Mouse (Mus musculus): ENCODE results near the gene D2hgdh. TPM values are rescaled to one million over a fixed set of nuclear protein-coding genes. Genes with fewer than 3 reads are reported as not detected.
"Not testable (repeated sequence)": the region's sequence is repeated elsewhere in the genome, so short reads cannot be mapped to it uniquely, and the experiment has no call there.

Gene D2hgdh
- polyA plus RNA-seq, 1 experiment from 2014 or later, result 5.8 TPM

DNA sequence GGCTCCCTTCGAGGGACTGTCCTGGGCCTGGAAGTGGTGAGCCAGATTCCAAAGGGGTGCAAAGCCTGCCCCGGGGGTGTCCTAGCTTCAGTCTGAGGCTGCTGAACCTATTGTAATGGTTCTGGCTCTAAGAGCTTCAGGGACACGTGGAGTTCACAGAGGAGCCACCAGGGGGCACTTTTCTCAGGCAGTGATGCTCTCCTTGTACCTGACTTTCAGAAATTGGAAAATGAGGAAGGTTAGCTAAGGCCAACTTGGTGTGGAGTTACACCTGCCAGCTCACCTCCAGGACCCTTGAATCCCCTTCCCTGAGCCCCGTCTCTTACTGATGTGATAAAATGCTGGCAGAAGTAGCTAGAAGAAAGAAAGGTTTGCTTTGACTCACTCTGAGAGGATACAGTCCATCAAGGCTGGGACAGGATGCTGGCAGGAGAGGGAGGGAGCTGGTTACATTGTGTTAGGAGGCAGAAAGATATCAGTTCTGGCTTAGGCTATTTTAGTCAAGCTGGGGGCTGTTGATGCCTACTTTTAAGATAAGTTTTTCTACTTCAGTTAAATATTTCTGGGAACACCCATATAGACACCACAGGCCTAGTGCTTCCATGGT lies 8.1 kb downstream of the D2hgdh start:
- H3K4me1 ChIP-seq (replicated peaks); DNase-seq; H3K4me2 ChIP-seq; H3K9me3 ChIP-seq (replicated peaks); ATAC-seq (ENCODE audit: low read depth); H3K27me3 ChIP-seq; H3K27ac ChIP-seq; H3K4me3 ChIP-seq (replicated peaks); H3K9ac ChIP-seq: not testable (repeated sequence)
- WGBS (ENCODE audit: insufficient replicate concordance), result 56% methylated on average over 2 of the region's 4 CpGs
- peaks cover 14% of the 10 kb centered on the region for H3K36me3 ChIP-seq

GRCm38 (mm10) chr1:93834671-93835150 lies 10.0 kb downstream of the D2hgdh start:
- Histone ChIP-seq H3K27me3 (no peaks in the 10 kb centered on the region), H3K9me3 (replicated peaks) (no peaks in the 10 kb centered on the region), H3K27ac (no peak overlapping the region), H3K4me2 (no peak overlapping the region), H3K9ac (no peak overlapping the region), H3K4me3 (replicated peaks) (no peak overlapping the region), H3K36me3 (peaks cover 16% of the 10 kb centered on the region), H3K4me1 (replicated peaks) (no peaks in the 10 kb centered on the region)
- WGBS (ENCODE audit: insufficient replicate concordance), result 76% methylated on average over 7 of the region's 7 CpGs
- ATAC-seq (ENCODE audit: low read depth) (no peak), DNase-seq (no peak)

DNA sequence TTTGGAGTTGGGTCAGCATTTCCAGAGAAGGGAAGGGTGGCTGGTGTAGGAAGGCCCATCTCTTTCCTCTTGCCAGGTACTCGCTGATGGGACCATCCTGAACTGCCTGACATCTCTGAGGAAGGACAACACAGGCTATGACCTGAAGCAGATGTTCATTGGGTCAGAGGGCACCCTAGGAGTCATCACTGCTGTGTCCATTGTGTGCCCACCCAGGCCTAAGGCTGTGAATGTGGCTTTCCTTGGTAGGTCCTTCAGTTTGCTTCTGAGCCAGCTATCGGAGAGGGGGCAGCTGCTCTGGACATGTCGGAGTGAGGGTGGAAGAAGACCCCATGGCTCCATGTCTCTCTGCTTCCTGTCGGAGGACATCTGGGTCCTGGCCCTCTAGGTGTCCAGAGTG lies 10.5 kb downstream of the D2hgdh start:
- Histone ChIP-seq H3K4me1 (replicated peaks) (no peaks in the 10 kb centered on the region), H3K4me3 (replicated peaks) (no peak overlapping the region), H3K36me3 (peaks cover 16% of the 10 kb centered on the region), H3K9ac (no peak overlapping the region), H3K27ac (no peak overlapping the region), H3K27me3 (no peaks in the 10 kb centered on the region), H3K9me3 (replicated peaks) (no peaks in the 10 kb centered on the region), H3K4me2 (no peak overlapping the region)
- DNase-seq, result no peak
- WGBS (ENCODE audit: insufficient replicate concordance), result 82% methylated on average over 4 of the region's 4 CpGs
- no peak for ATAC-seq (ENCODE audit: low read depth)

- Histone ChIP-seq H3K4me1 (replicated peaks) (no peaks in the 10 kb centered on the region), H3K36me3 (peaks cover 16% of the 10 kb centered on the region), H3K4me2 (no peak overlapping the region), H3K27ac (no peak overlapping the region), H3K9me3 (replicated peaks) (no peaks in the 10 kb centered on the region), H3K27me3 (no peaks in the 10 kb centered on the region), H3K4me3 (replicated peaks) (no peak overlapping the region), H3K9ac (no peak overlapping the region)
- ATAC-seq (ENCODE audit: low read depth) (no peak), DNase-seq (no peak)
- WGBS (ENCODE audit: insufficient replicate concordance), result 80% methylated on average over 6 of the region's 6 CpGs
Observed at GRCm38 (mm10) chr1:93835876-93836531, 11.3 kb downstream of the D2hgdh start.

- Histone ChIP-seq H3K27me3 (no peaks in the 10 kb centered on the region), H3K27ac (no peak overlapping the region), H3K4me2 (no peak overlapping the region), H3K4me1 (replicated peaks) (no peaks in the 10 kb centered on the region), H3K9me3 (replicated peaks) (no peaks in the 10 kb centered on the region), H3K4me3 (replicated peaks) (no peak overlapping the region), H3K36me3 (peaks cover 16% of the 10 kb centered on the region), H3K9ac (no peak overlapping the region)
- DNase-seq, result no peak
- WGBS (ENCODE audit: insufficient replicate concordance), result 76% methylated on average over 2 of the region's 2 CpGs
- ATAC-seq (ENCODE audit: low read depth), result no peak
Observed at GRCm38 (mm10) chr1:93836532-93836913, 11.8 kb downstream of the D2hgdh start.

GRCm38 (mm10) chr1:93837335-93837734 lies 12.6 kb downstream of the D2hgdh start:
- no peak for ATAC-seq (ENCODE audit: low read depth)
- DNase-seq, result no peak
- H3K9me3 ChIP-seq (replicated peaks), result no peaks in the 10 kb centered on the region
- H3K27ac ChIP-seq, result no peak overlapping the region
- no peak overlapping the region for H3K9ac ChIP-seq
- H3K4me1 ChIP-seq (replicated peaks), result no peaks in the 10 kb centered on the region
- H3K36me3 ChIP-seq, result peaks cover 16% of the 10 kb centered on the region
- no peak overlapping the region for H3K4me3 ChIP-seq (replicated peaks)
- WGBS (ENCODE audit: insufficient replicate concordance), result 85% methylated on average over 8 of the region's 8 CpGs
- H3K4me2 ChIP-seq, result no peak overlapping the region
- H3K27me3 ChIP-seq, result no peaks in the 10 kb centered on the region

GRCm38 (mm10) chr1:93838569-93838968 lies 13.9 kb downstream of the D2hgdh start:
- H3K36me3 ChIP-seq, result peaks cover 16% of the 10 kb centered on the region
- WGBS (ENCODE audit: insufficient replicate concordance), result 79% methylated on average over 8 of the region's 8 CpGs
- not testable (repeated sequence) for H3K4me2 ChIP-seq; DNase-seq; H3K27me3 ChIP-seq; H3K9ac ChIP-seq; H3K4me3 ChIP-seq (replicated peaks); H3K9me3 ChIP-seq (replicated peaks); H3K4me1 ChIP-seq (replicated peaks); ATAC-seq (ENCODE audit: low read depth); H3K27ac ChIP-seq

GRCm38 (mm10) chr1:93845766-93846366 lies 21.2 kb downstream of the D2hgdh start:
- not testable (repeated sequence) for H3K4me1 ChIP-seq (replicated peaks); H3K27me3 ChIP-seq; H3K4me3 ChIP-seq (replicated peaks); H3K4me2 ChIP-seq; H3K27ac ChIP-seq; H3K36me3 ChIP-seq; H3K9ac ChIP-seq; H3K9me3 ChIP-seq (replicated peaks); ATAC-seq (ENCODE audit: low read depth); DNase-seq
- 40% methylated on average over 1 of the region's 3 CpGs for WGBS (ENCODE audit: insufficient replicate concordance)

- not testable (repeated sequence) for H3K4me1 ChIP-seq (replicated peaks); H3K9ac ChIP-seq; H3K4me2 ChIP-seq; DNase-seq; H3K4me3 ChIP-seq (replicated peaks); H3K9me3 ChIP-seq (replicated peaks); ATAC-seq (ENCODE audit: low read depth); H3K36me3 ChIP-seq; H3K27me3 ChIP-seq; H3K27ac ChIP-seq
- 33% methylated on average over 4 of the region's 4 CpGs for WGBS (ENCODE audit: insufficient replicate concordance)
Observed at GRCm38 (mm10) chr1:93855790-93856189, 31.1 kb downstream of the D2hgdh start.

- no peaks in the 10 kb centered on the region for H3K4me1 ChIP-seq (replicated peaks)
- H3K9me3 ChIP-seq (replicated peaks), result no peaks in the 10 kb centered on the region
- no peak overlapping the region for H3K4me3 ChIP-seq (replicated peaks)
- H3K36me3 ChIP-seq, result no peaks in the 10 kb centered on the region
- H3K4me2 ChIP-seq, result no peak overlapping the region
- no peak overlapping the region for H3K27ac ChIP-seq
- H3K9ac ChIP-seq, result no peak overlapping the region
- DNase-seq, result no peak
- ATAC-seq (ENCODE audit: low read depth), result no peak
- WGBS (ENCODE audit: insufficient replicate concordance), result 74% methylated on average over 6 of the region's 6 CpGs
- no peaks in the 10 kb centered on the region for H3K27me3 ChIP-seq
Observed at GRCm38 (mm10) chr1:93857370-93857769, 32.7 kb downstream of the D2hgdh start.

- H3K4me1 ChIP-seq (replicated peaks), result no peaks in the 10 kb centered on the region
- ATAC-seq (ENCODE audit: low read depth) (no peak), DNase-seq (no peak)
- H3K27ac ChIP-seq, result no peak overlapping the region
- WGBS (ENCODE audit: insufficient replicate concordance), result 73% methylated on average over 3 of the region's 3 CpGs
- no peaks in the 10 kb centered on the region for H3K9me3 ChIP-seq (replicated peaks)
- no peak overlapping the region for H3K4me3 ChIP-seq (replicated peaks)
- no peak overlapping the region for H3K4me2 ChIP-seq
- H3K36me3 ChIP-seq, result no peaks in the 10 kb centered on the region
- no peak overlapping the region for H3K9ac ChIP-seq
- no peaks in the 10 kb centered on the region for H3K27me3 ChIP-seq
Observed at GRCm38 (mm10) chr1:93857991-93858390, 33.3 kb downstream of the D2hgdh start.

- no peaks in the 10 kb centered on the region for H3K9me3 ChIP-seq (replicated peaks)
- no peak overlapping the region for H3K27ac ChIP-seq
- DNase-seq (no peak), ATAC-seq (ENCODE audit: low read depth) (no peak)
- no peak overlapping the region for H3K4me3 ChIP-seq (replicated peaks)
- H3K27me3 ChIP-seq, result no peaks in the 10 kb centered on the region
- no peak overlapping the region for H3K4me2 ChIP-seq
- H3K4me1 ChIP-seq (replicated peaks), result no peaks in the 10 kb centered on the region
- H3K36me3 ChIP-seq, result no peaks in the 10 kb centered on the region
- no peak overlapping the region for H3K9ac ChIP-seq
Observed at GRCm38 (mm10) chr1:93859619-93860018, 34.9 kb downstream of the D2hgdh start.

All from liver, embryonic 13.5 days (tissue).